Mouse (Mus musculus) midbrain, embryonic 16.5 days (tissue): ENCODE results near the gene Commd3. TPM values are rescaled to one million over a fixed set of nuclear protein-coding genes. Genes with fewer than 3 reads are reported as not detected.

Experiments used
- ATAC-seq: fragments of 200-750 bp; cut with Nextera tagmentation; 2 replicates; pipeline ENCODE4 v1.8.0; 2017; ENCODE audit warnings: moderate TSS enrichment
- H3K27ac ChIP-seq: fragments of 300-500 bp; sonication (generic); 2 replicates; pipeline ENCODE4 v1.5.1; 2014; ENCODE audit warnings: mild to moderate bottlenecking, low read length, mixed read lengths
- H3K27me3 ChIP-seq: fragments of 300-500 bp; sonication (generic); 2 replicates; pipeline ENCODE4 v1.6.1; 2014; ENCODE audit warnings: low read depth, low read length, mixed read lengths; ENCODE audit not compliant: control insufficient read depth, insufficient read depth
- H3K36me3 ChIP-seq: fragments of 300-500 bp; sonication (generic); 2 replicates; pipeline ENCODE4 v1.6.1; 2014; ENCODE audit warnings: mild to moderate bottlenecking, low read length, moderate library complexity, mixed read lengths; ENCODE audit not compliant: control insufficient read depth, insufficient read depth
- H3K4me1 ChIP-seq: fragments of 300-500 bp; sonication (generic); 2 replicates; pipeline ENCODE4 v1.6.1; 2014; ENCODE audit warnings: mild to moderate bottlenecking, low read length, mixed read lengths; ENCODE audit not compliant: control insufficient read depth, insufficient read depth
- H3K4me2 ChIP-seq: fragments of 300-500 bp; sonication (generic); 2 replicates; pipeline ENCODE4 v1.6.1; 2014; ENCODE audit warnings: mild to moderate bottlenecking, low read length, mixed read lengths
- H3K4me3 ChIP-seq: fragments of 300-500 bp; sonication (generic); 2 replicates; pipeline ENCODE4 v1.5.1; 2014; ENCODE audit warnings: low read depth, mild to moderate bottlenecking, low read length, moderate library complexity, mixed read lengths
- H3K9ac ChIP-seq: fragments of 300-500 bp; sonication (generic); 2 replicates; pipeline ENCODE4 v1.6.1; 2014; ENCODE audit warnings: low read depth, low read length, mixed read lengths
- H3K9me3 ChIP-seq: fragments of 300-500 bp; sonication (generic); replicated peaks from 2 replicates; pipeline ENCODE4 v1.6.1; 2014; ENCODE audit warnings: mild to moderate bottlenecking, low read length, mixed read lengths; ENCODE audit not compliant: control insufficient read depth, poor library complexity, severe bottlenecking
- WGBS: fragments of 180-500 bp; shearing (Covaris S2); extraction: QIAGEN DNeasy Blood & Tissue Kit; methylation state at CpG from one replicate; pipeline ENCODE4 v1.1.7; 2014; 5-methylcytosine and 5-hydroxymethylcytosine counted together
- polyA plus RNA-seq: library from polyadenylated mRNA; unstranded; fragments of >200 nt; fragmentation: Nextera tagmentation; extraction: Ambion mirVana; gene quantifications from 2 replicates; pipeline ENCODE4 v1.2.1, GENCODE M21; 2015

Commd3 gene
- polyA plus RNA-seq, 1 experiment from 2014 or later = 194 TPM

- no peaks in the 10 kb centered on the region for H3K36me3 ChIP-seq
- H3K4me2 ChIP-seq = no peak overlapping the region
- no peak overlapping the region for H3K4me3 ChIP-seq
- no peaks in the 10 kb centered on the region for H3K9me3 ChIP-seq
- peaks cover 5% of the 10 kb centered on the region; the same call in 1 of the 2 replicates for H3K27me3 ChIP-seq
- 54% methylated on average over 4 of the region's 4 CpGs for WGBS
- H3K9ac ChIP-seq = no peak overlapping the region
- ATAC-seq = no peak
- peaks cover 21% of the 10 kb centered on the region for H3K4me1 ChIP-seq
- no peak overlapping the region for H3K27ac ChIP-seq
Measured at GRCm38 (mm10) chr2:18673766-18674165, 1.6 kb downstream of the Commd3 start.

DNA sequence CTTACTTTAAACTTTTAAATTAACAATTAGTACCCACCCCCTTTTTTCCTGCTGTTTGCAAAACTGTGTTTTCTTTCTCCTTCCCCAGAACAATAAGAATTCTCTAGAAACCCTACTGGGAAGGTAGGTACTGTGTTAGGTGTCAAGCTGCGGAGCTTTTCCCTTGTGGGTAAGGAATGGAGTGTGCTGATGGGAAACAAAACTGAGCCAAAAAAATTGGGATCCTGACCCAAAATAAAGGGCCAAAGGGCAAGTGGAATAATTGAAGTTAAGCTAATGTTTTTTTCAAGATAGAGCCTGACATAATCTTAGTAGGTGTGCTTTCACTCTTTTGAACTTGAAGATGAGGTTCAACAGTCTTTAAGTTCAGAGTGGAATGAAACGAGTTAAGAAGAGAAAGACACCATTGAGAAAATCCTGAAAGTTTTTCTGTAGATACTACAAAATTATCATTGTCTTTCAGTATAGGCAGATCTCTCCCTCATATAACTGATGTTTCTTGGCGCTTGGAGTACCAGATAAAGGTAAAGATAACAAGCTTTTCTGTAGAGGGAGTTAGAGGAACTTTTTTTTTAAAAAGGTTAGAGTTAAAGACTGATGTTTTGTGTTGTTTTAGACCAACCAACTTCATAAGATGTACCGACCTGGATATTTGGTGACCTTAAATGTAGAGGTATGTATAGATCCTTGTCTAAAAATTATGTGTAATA, 2.2 kb downstream of the Commd3 start:
- Histone ChIP-seq H3K36me3 (no peaks in the 10 kb centered on the region), H3K9me3 (no peaks in the 10 kb centered on the region), H3K4me2 (no peak overlapping the region), H3K27me3 (peaks cover 7% of the 10 kb centered on the region; the same call in 1 of the 2 replicates), H3K4me1 (peaks cover 21% of the 10 kb centered on the region), H3K9ac (no peak overlapping the region), H3K4me3 (no peak overlapping the region), H3K27ac (no peak overlapping the region)
- ATAC-seq = no peak
- 62% methylated on average over 4 of the region's 4 CpGs for WGBS

- H3K9ac ChIP-seq = peak overlapping the region; percentile 98
- peaks cover 14% of the 10 kb centered on the region for H3K27me3 ChIP-seq
- no peaks in the 10 kb centered on the region for H3K36me3 ChIP-seq
- H3K4me1 ChIP-seq = peaks cover 25% of the 10 kb centered on the region
- peak overlapping the region; percentile 64 for H3K4me2 ChIP-seq
- H3K9me3 ChIP-seq = no peaks in the 10 kb centered on the region
- peak overlapping the region; percentile 81 for H3K4me3 ChIP-seq
- H3K27ac ChIP-seq = peak overlapping the region; percentile 91
- no peak for ATAC-seq
- WGBS = 7% methylated on average over 42 of the region's 42 CpGs
Measured at GRCm38 (mm10) chr2:18675681-18676456, 3.7 kb downstream of the Commd3 start.

- WGBS = 0% methylated on average over 9 of the region's 64 CpGs
- H3K36me3 ChIP-seq = no peaks in the 10 kb centered on the region
- H3K27ac ChIP-seq = peak overlapping the region; percentile 91
- H3K9ac ChIP-seq = peak overlapping the region; percentile 98
- peaks cover 30% of the 10 kb centered on the region for H3K4me1 ChIP-seq
- H3K9me3 ChIP-seq = no peaks in the 10 kb centered on the region
- H3K4me2 ChIP-seq = peak overlapping the region; percentile 64
- H3K27me3 ChIP-seq = peaks cover 20% of the 10 kb centered on the region
- peak overlapping the region; percentile 81 for H3K4me3 ChIP-seq
- ATAC-seq = peak; percentile 80
Measured at GRCm38 (mm10) chr2:18676457-18676935, 4.3 kb downstream of the Commd3 start.

- ATAC-seq = peak; percentile 73
- Histone ChIP-seq H3K4me3 (peak within 1 kb of the TSS; percentile 81), H3K4me2 (peak within 1 kb of the TSS; percentile 64), H3K36me3 (no peaks in the 10 kb centered on the region), H3K9me3 (no peaks in the 10 kb centered on the region), H3K27ac (peak within 1 kb of the TSS; percentile 91), H3K27me3 (peaks cover 20% of the 10 kb centered on the region), H3K4me1 (peaks cover 30% of the 10 kb centered on the region), H3K9ac (peak within 1 kb of the TSS; percentile 98)
- under 1% methylated on average over 48 of the region's 77 CpGs for WGBS
Measured at GRCm38 (mm10) chr2:18676936-18677491, 4.8 kb downstream of the Commd3 start, which contains the start of gene Bmi1. TSS of gene Bmi1 (plus strand) at chr2:18677018.

- no peaks in the 10 kb centered on the region for H3K9me3 ChIP-seq
- H3K36me3 ChIP-seq = no peaks in the 10 kb centered on the region
- H3K27ac ChIP-seq = peak overlapping the region; percentile 91; the same call in 1 of the 2 replicates
- peak overlapping the region; percentile 98 for H3K9ac ChIP-seq
- peaks cover 30% of the 10 kb centered on the region for H3K4me1 ChIP-seq
- peak overlapping the region; percentile 81 for H3K4me3 ChIP-seq
- WGBS = under 1% methylated on average over 45 of the region's 55 CpGs
- H3K4me2 ChIP-seq = peak overlapping the region; percentile 64
- no peak; the same call in 1 of the 2 replicates for ATAC-seq
- peaks cover 24% of the 10 kb centered on the region for H3K27me3 ChIP-seq
Measured at GRCm38 (mm10) chr2:18677631-18678471, 5.7 kb downstream of the Commd3 start.

DNA sequence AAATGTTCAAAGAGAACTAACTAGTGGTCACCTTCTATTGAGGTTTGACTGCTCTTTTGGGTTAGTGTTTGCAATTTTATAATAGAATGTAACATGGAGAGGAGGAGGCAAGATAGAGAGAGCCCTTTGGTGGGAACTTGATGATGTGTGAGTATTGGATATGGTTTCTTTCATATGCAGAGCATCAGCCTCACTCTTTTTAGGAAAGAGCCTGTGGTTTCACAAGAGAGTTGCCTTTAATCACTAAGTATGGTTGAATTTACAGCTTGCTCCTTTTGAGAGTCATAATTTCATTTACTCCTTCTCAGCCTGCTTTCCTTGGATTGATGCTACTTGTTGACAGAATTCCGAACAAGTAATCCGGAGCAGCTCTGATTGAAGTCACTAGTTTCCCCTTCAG, 7.5 kb downstream of the Commd3 start:
- Histone ChIP-seq H3K36me3 (peaks cover 7% of the 10 kb centered on the region; the same call in 1 of the 2 replicates), H3K4me3 (no peak overlapping the region), H3K27ac (no peak overlapping the region), H3K9ac (no peak overlapping the region), H3K9me3 (no peaks in the 10 kb centered on the region), H3K4me1 (peaks cover 21% of the 10 kb centered on the region), H3K4me2 (no peak overlapping the region), H3K27me3 (peaks cover 27% of the 10 kb centered on the region)
- WGBS = 60% methylated on average over 2 of the region's 2 CpGs
- no peak for ATAC-seq

GRCm38 (mm10) chr2:18680501-18680900, 8.3 kb downstream of the Commd3 start:
- Histone ChIP-seq H3K4me3 (peak overlapping the region; percentile 26; the same call in 1 of the 2 replicates), H3K9ac (no peak overlapping the region), H3K27me3 (peaks cover 27% of the 10 kb centered on the region), H3K4me1 (peaks cover 21% of the 10 kb centered on the region), H3K9me3 (no peaks in the 10 kb centered on the region), H3K4me2 (peak overlapping the region; percentile 51), H3K27ac (no peak overlapping the region), H3K36me3 (peaks cover 7% of the 10 kb centered on the region; the same call in 1 of the 2 replicates)
- ATAC-seq = no peak
- WGBS = 2% methylated on average over 4 of the region's 4 CpGs
